Mouse (Mus musculus): ENCODE measurements around the gene Hyal5.

The Hyal5 gene

DNA sequence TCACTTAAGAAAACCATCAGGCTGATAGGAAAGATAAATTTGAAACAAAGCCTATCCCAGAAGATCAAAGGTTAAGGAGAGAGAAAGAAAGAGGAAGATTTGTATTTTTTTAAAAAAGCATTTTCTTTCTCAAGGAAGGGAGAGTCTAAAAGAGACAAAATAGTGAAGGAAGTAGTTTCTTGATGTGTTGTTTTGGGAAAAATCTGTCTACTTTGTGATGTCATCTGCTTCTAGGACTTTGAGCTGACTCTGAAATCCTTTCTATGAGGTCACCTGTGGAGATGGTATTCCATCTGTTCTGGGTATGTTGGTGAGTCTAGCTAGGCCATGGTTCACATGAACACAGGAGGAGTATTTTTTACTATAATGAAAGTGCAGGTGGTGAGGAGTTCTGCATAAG is at the start of gene Hyal5:
Hyal5 (plus strand) TSS at position 301 of the 400 bp plus-strand sequence.
- no peak for DNase-seq

DNA sequence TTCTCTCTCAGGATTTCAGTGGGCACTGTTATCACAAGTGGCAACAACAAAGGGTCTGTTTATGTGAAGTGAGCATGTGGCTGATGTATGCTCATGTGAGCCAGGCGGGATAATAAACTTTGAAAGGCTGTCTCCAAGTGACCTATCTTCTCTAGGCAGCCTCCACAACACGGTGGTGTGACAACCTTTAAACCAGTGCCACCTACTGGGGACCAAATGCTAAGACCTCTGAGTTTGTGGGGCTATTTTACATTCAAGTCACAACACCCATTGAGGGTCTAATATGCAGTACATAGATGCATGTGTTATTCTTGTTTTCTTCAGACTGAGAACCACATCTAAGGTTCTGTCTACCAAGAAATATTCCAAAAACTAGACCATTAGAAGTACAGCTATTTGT is 35.7 kb upstream of the Hyal5 start:
- no peak for DNase-seq

DNA sequence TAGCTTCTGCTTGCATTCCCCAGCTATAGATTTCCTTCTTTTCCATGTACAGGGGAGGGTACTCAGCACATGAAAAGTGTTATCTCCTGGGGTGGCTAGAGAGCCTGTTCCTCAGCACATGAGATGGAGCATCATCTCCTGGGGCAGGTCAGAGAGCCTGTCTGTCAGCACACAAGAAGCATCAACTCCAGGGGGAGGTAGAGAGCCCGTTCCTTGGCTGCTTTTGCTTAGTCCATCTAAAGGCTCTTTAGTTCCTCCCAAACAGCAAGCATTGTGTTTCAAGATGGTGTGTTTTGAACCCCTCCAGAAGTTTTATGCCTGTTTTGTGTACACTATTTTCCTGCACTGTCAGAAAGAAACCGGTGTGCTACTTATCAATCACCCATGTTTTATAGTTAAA is 2.5 kb downstream of the Hyal5 start:
- DNase-seq = peak; percentile 5 to 48

DNA sequence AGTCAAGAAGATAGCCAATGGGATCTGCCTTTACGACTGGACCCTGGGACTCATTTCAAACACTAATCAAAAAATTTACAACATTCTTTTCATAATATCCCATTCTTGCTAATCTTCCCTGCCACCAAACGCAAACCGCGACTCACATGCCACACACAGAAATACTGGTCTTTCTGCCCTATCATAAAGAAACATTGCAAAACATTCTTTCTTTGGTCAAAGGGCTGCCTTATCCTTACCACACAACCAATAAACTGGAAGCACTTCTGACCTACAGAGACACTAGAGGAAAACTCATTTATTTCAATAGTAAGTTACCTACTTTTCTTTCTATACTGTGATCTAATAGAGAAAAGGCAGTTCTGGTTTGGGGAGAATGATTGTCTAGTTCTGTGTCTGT is 5.9 kb downstream of the Hyal5 start:
- DNase-seq = no peak

DNA sequence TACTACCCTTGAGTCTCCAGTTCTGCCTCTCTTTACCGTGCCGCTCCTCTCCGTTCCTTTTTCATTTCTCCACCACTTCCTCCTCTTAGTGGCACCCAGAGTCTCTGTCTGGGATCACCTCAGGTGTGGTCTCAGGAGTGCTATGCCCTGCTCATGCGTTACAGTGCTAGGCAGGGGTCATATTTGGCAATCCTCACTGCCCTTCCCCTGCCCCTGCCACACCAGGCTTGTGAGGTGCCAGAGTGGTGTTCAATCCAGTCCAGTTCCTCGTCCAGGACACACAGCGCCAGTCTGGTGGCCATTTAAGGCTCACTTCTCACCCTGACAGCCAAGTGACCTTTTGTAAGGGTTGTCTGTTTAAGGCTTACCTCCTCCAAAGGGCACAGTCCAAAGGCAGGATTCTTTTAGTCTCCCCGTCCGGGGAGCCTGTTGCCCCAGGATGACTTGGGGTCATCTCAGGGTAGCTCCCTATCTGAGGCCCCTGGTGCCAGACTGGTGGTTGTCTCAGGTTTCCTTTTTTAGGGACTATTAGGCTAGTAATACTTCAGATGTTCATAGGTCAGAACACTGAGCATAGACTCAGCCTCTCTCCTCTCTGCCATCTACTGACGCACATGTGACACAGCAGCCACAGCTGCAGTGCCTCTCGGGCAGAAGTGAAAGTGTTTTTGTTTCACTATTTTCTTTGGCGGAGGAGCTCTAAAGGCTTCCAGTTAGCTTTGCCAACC is 36.5 kb downstream of the Hyal5 start:
- peak; percentile 52 to 53 for DNase-seq

DNA sequence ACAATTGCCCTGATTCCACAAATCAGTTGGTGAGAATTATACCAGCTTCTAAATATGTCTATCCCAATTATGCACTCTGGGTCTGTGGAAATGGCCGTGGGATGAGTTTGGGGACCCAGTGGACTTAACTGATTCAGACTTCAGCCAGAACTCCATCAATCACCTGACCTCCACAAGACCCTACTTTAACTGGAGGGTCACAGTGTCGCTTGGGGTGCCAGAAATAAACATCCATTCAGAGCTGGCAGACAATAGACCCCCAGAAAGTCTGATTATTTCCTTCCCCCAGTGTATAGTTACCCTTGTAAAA is 37.0 kb downstream of the Hyal5 start:
- no peak for DNase-seq

DNA sequence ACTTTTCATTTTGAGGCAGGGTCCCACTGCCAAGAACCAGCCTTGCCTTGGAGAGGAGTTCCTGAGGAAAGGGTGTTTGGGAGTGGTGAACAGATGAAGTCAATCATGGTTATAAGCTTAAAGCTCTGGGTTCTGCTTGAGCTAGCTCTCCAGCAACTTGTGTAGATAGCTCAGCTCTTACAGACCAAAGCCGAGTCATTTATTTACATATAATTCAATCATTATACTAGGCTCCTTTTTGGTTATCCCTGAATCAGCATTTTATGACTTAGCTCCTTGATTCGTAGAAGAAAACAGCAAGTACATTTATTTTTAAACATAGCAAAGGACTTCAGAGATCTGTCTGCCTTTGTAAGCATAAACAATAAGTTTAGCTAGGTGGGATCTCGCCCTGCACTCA is 47.3 kb downstream of the Hyal5 start:
- no peak for DNase-seq

DNA sequence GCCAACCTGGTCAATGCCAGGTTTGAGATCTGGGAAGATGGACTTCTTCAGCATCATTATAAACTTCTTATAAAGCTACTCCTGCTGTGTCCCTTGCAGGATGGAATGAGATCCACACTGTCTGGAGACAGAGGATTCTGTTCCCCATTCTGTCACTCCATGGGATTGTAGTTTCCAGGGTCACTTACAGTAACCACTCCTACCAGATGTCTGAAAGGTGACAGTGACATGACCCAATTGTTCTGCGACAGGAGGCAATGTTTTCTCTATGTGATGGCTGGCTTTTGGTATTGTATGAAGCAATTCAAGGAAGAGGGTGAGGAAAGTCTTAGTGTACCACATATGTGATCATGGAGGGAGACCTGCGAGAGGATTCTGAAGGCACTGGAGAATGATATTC is 50.0 kb downstream of the Hyal5 start:
- DNase-seq = no peak

DNA sequence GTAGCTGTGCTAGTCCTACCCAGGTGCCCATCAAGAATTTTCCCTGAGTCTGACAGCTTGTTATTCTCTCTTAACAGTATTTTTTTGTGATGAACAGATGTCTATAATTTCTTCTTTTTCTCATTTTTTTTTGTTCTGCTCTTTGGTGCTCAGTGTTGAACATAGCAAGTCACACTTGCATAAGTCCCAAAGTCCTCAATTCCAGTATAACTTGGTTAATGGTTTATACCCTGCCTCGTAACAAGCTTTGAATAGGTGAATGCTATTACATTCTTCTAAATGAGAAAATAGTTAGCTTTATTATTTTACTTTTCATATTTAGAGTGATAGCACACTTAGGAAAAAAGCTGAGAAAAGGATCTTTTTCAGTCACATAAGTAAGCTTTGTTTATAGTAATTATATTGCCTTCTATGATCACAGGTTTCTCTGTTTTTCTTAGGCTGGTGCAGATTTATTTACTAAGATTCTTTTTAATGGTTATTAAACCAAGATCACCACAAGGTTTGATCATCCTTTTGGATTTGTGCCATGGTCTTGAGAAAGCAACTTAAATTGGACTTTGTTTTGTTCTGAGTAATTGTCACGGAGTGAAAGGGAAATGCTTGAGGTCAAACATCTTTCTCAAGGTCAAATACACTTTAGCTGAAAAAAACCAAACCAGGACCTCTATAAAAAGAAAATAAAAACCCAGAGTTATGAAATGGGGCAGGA is 52.4 kb downstream of the Hyal5 start:
- peak in 1 of 2 experiments; percentile 56 for DNase-seq

DNA sequence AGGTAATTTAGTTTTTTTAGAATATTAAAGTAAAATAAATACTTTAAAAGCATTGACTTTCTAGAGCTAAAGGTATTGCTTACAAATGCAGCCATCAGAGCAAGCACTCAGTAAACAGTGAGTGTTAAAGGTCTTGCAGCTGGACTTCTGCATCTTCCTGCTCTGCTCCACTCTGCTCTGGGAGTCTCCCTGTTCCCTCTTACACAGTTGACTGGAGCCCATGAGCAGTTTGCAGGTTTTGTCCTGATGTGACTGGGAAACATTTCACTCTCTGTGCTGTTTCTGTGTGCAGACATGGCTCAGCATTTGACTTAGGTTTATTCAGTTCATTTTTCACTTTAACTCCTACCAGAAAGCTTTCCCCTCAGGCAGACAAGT is 52.9 kb downstream of the Hyal5 start:
- DNase-seq = peak; percentile 43 to 50

DNA sequence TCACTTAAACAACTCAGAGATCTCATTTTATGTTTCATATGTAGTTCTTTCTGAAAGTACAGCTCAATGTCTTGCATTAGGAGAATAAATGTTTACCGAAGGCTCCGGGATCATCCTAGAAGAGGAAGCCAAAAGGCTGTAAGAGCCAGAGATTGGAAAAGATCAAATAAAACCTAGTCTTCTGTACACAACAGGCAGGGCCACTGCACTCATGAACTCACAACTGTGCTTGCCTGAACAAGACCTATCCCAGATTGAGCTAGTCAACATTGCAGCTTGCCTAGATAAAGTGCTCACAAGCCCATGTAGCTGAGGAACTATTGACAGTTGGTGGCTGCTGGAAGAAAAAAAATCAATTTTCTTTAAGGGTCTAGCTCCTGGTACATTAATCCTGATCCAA is 55.8 kb downstream of the Hyal5 start:
- DNase-seq = no peak

DNA sequence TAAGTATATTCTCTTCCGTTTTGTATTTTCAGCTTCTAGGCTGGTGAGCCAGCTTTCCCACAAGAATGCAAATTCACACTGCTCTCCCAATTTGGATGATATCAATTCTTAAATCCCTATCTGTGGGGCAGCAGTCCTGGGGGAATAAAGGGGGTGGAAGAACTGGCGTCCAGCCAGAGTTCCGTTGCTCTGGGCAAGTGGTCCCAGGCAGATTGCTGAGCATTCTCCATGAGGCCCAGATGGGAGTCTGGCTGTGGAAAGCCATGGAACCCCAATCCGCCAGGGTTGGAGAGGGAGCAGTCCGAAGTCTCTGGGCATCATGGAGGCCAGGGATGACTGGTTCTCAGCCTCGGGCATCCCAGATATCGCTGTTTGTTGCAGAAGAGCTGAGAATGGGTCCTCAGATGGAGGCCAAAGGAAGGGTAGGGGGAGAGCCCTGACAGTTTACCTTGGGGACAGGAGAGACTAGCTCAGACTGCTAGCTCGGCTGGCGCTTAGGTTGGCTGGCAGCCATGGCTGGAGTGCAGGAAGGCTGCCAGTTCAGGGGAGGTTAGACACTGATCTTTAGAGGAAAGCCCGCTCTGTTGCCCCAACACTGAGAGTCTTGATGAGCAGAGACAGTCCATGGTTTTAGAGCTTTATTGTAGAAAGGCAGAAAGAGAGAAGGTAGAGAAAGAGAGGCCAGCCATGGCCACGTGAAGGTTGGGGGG is 67.4 kb downstream of the Hyal5 start:
- DNase-seq = peak in 1 of 2 experiments; percentile 64
